Mouse (Mus musculus): ENCODE measurements around the gene Lmna.

DNA sequence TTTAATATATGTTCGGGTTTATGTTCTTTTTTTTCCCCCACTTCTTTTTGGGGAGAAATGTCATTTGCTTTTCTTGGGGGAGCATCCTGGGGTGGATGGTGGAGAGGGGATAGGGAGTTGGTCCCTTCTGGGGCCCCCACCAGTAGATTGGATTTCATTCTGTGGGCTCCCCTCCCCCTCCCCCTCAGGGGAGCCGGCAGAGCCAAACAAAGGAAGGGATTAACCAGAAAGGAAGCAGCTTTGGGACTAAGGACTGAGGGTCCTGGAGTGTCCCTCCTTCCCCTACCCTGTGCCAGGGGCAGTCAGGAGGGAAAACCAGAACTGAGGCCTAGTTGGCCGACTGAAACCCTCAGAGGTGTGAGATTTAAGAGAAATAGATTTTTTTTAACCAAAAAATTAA, 29.6 kb upstream of the Lmna start:
- no peak for TF ChIP-seq POLR2A (IDR thresholded peaks at IDR 0.05; ENCODE audit: extremely low read depth, insufficient read depth, low read length)
- no peak for TF ChIP-seq CTCF (IDR thresholded peaks at IDR 0.05; ENCODE audit: low read depth, low read length)

Data from liver, adult 2 months (tissue).